Mouse (Mus musculus) small intestine, adult 2 months (tissue): ENCODE data around the gene Doc2g.

Source experiments
- CTCF ChIP-seq: fragments of 200-500 bp; IDR thresholded peaks from 2 replicates; pipeline ENCODE4 v1.5.1; 2012; ENCODE audit warnings: low read depth, mild to moderate bottlenecking, control low read depth, inconsistent platforms, low read length, moderate library complexity, mixed read lengths; ENCODE audit not compliant: insufficient replicate concordance, insufficient read length; ENCODE audit errors: extremely low read depth
- POLR2A ChIP-seq: fragments of 200-500 bp; IDR thresholded peaks from 2 replicates; pipeline ENCODE4 v1.6.1; 2012; ENCODE audit warnings: low read depth, mild to moderate bottlenecking, control low read depth, inconsistent platforms, low read length, moderate library complexity

GRCm38 (mm10) chr19:4015635-4016034 lies 12.5 kb downstream of the Doc2g start:
- TF ChIP-seq CTCF, result no peak
- no peak for TF ChIP-seq POLR2A
